Mouse (Mus musculus) kidney, embryonic 14.5 days (tissue): Measurements from ENCODE around the gene Pde10a. TPM values are rescaled to one million over a fixed set of nuclear protein-coding genes. Genes with fewer than 3 reads are reported as not detected.

ENCODE experiments used
- ATAC-seq: fragments of 200-750 bp; cut with Nextera tagmentation; 2 replicates; pipeline ENCODE4 v1.8.0; 2017; ENCODE audit warnings: moderate number of reproducible peaks, mild to moderate bottlenecking, moderate TSS enrichment, moderate library complexity; ENCODE audit not compliant: low FRiP score, low TSS enrichment
- H3K27ac ChIP-seq: fragments of 300-500 bp; sonication (generic); 2 replicates; pipeline ENCODE4 v1.5.1; 2014; ENCODE audit warnings: low read depth, mild to moderate bottlenecking, low read length, moderate library complexity, mixed read lengths
- H3K27me3 ChIP-seq: fragments of 300-500 bp; sonication (generic); 2 replicates; pipeline ENCODE4 v1.6.1; 2014; ENCODE audit warnings: mild to moderate bottlenecking, low read length; ENCODE audit not compliant: control insufficient read depth, insufficient read depth
- H3K36me3 ChIP-seq: fragments of 300-500 bp; sonication (generic); 2 replicates; pipeline ENCODE4 v1.6.1; 2014; ENCODE audit warnings: low read length, mixed read lengths; ENCODE audit not compliant: control insufficient read depth, insufficient read depth
- H3K4me1 ChIP-seq: fragments of 300-500 bp; sonication (generic); 2 replicates; pipeline ENCODE4 v1.6.1; 2014; ENCODE audit warnings: low read length, mixed read lengths; ENCODE audit not compliant: control insufficient read depth, insufficient read depth
- H3K4me2 ChIP-seq: fragments of 300-500 bp; sonication (generic); replicated peaks from 2 replicates; pipeline ENCODE4 v1.6.1; 2014; ENCODE audit warnings: low read depth, mild to moderate bottlenecking, low read length
- H3K4me3 ChIP-seq: fragments of 300-500 bp; sonication (generic); 2 replicates; pipeline ENCODE4 v1.5.1; 2014; ENCODE audit warnings: mild to moderate bottlenecking, low read length
- H3K9ac ChIP-seq: fragments of 300-500 bp; sonication (generic); 2 replicates; pipeline ENCODE4 v1.6.1; 2014; ENCODE audit warnings: low read depth, mild to moderate bottlenecking, low read length, moderate library complexity
- H3K9me3 ChIP-seq: fragments of 300-500 bp; sonication (generic); 2 replicates; pipeline ENCODE4 v1.6.1; 2016; ENCODE audit warnings: low read length; ENCODE audit not compliant: control insufficient read depth
- WGBS: fragments of 180-500 bp; shearing (Covaris S2); extraction: QIAGEN DNeasy Blood & Tissue Kit; methylation state at CpG from one replicate; pipeline ENCODE4 v1.1.7; 2014; 5-methylcytosine and 5-hydroxymethylcytosine counted together
- polyA plus RNA-seq: library from polyadenylated mRNA; unstranded; fragments of >200 nt; fragmentation: Nextera tagmentation; extraction: Ambion mirVana; gene quantifications from 2 replicates; pipeline ENCODE4 v1.2.1, GENCODE M21; 2014

Gene Pde10a
- polyA plus RNA-seq, 1 experiment from 2014 or later = 2.3 TPM

- Histone ChIP-seq H3K27me3 (no peaks in the 10 kb centered on the region), H3K4me1 (no peaks in the 10 kb centered on the region), H3K4me3 (no peak overlapping the region), H3K9me3 (no peaks in the 10 kb centered on the region), H3K4me2 (no peak overlapping the region), H3K27ac (no peak overlapping the region), H3K36me3 (no peaks in the 10 kb centered on the region), H3K9ac (no peak overlapping the region)
- 88% methylated on average over 4 of the region's 4 CpGs for WGBS
- no peak for ATAC-seq
These were observed 31.7 kb upstream of the Pde10a start for GRCm38 (mm10) chr17:8493461-8493860.

GRCm38 (mm10) chr17:8498151-8498550, 27.0 kb upstream of the Pde10a start:
- H3K27me3 ChIP-seq = no peaks in the 10 kb centered on the region
- no peak overlapping the region for H3K4me3 ChIP-seq
- H3K4me1 ChIP-seq = no peaks in the 10 kb centered on the region
- ATAC-seq = no peak
- no peak overlapping the region for H3K27ac ChIP-seq
- H3K36me3 ChIP-seq = no peaks in the 10 kb centered on the region
- WGBS = 91% methylated on average over 1 of the region's 1 CpGs
- no peak overlapping the region for H3K9ac ChIP-seq
- no peaks in the 10 kb centered on the region for H3K9me3 ChIP-seq
- no peak overlapping the region for H3K4me2 ChIP-seq

GRCm38 (mm10) chr17:8498655-8499054, 26.5 kb upstream of the Pde10a start:
- Histone ChIP-seq H3K36me3 (no peaks in the 10 kb centered on the region), H3K9me3 (no peaks in the 10 kb centered on the region), H3K27me3 (no peaks in the 10 kb centered on the region), H3K4me2 (no peak overlapping the region), H3K27ac (no peak overlapping the region), H3K4me1 (no peaks in the 10 kb centered on the region), H3K4me3 (no peak overlapping the region), H3K9ac (no peak overlapping the region)
- 40% methylated on average over 5 of the region's 5 CpGs for WGBS
- ATAC-seq = no peak

GRCm38 (mm10) chr17:8499564-8500117, 25.5 kb upstream of the Pde10a start:
- Histone ChIP-seq H3K27me3 (no peaks in the 10 kb centered on the region), H3K36me3 (no peaks in the 10 kb centered on the region), H3K27ac (no peak overlapping the region), H3K4me3 (no peak overlapping the region), H3K9ac (no peak overlapping the region), H3K4me2 (no peak overlapping the region), H3K4me1 (no peaks in the 10 kb centered on the region), H3K9me3 (no peaks in the 10 kb centered on the region)
- WGBS = 80% methylated on average over 4 of the region's 4 CpGs
- no peak for ATAC-seq

- Histone ChIP-seq H3K9ac (no peak overlapping the region), H3K27me3 (peaks cover 6% of the 10 kb centered on the region; the same call in 1 of the 2 replicates), H3K4me2 (no peak overlapping the region), H3K4me1 (peaks cover 20% of the 10 kb centered on the region), H3K36me3 (no peaks in the 10 kb centered on the region), H3K27ac (no peak overlapping the region), H3K4me3 (no peak overlapping the region), H3K9me3 (no peaks in the 10 kb centered on the region)
- no peak for ATAC-seq
- WGBS = 90% methylated on average over 3 of the region's 3 CpGs
These were observed 20.8 kb upstream of the Pde10a start for GRCm38 (mm10) chr17:8504381-8504780.

GRCm38 (mm10) chr17:8505669-8506426, 19.3 kb upstream of the Pde10a start:
- H3K27ac ChIP-seq = no peak overlapping the region
- H3K9ac ChIP-seq = peak overlapping the region; percentile 37; the same call in 1 of the 2 replicates
- H3K27me3 ChIP-seq = peaks cover 6% of the 10 kb centered on the region; the same call in 1 of the 2 replicates
- 2% methylated on average over 20 of the region's 20 CpGs for WGBS
- H3K4me2 ChIP-seq = peak overlapping the region; percentile 59
- H3K4me3 ChIP-seq = peak overlapping the region; percentile 25
- H3K36me3 ChIP-seq = no peaks in the 10 kb centered on the region
- H3K9me3 ChIP-seq = no peaks in the 10 kb centered on the region
- peak; percentile 62 for ATAC-seq
- H3K4me1 ChIP-seq = peaks cover 20% of the 10 kb centered on the region

GRCm38 (mm10) chr17:8506726-8507125, 18.4 kb upstream of the Pde10a start:
- Histone ChIP-seq H3K4me1 (peaks cover 20% of the 10 kb centered on the region), H3K36me3 (no peaks in the 10 kb centered on the region), H3K9ac (no peak overlapping the region), H3K4me3 (no peak overlapping the region), H3K27me3 (peaks cover 6% of the 10 kb centered on the region; the same call in 1 of the 2 replicates), H3K27ac (no peak overlapping the region), H3K9me3 (no peaks in the 10 kb centered on the region), H3K4me2 (no peak overlapping the region)
- ATAC-seq = no peak
- WGBS = 49% methylated on average over 6 of the region's 6 CpGs

GRCm38 (mm10) chr17:8507654-8508053, 17.5 kb upstream of the Pde10a start:
- Histone ChIP-seq H3K9me3 (no peaks in the 10 kb centered on the region), H3K27me3 (peaks cover 6% of the 10 kb centered on the region; the same call in 1 of the 2 replicates), H3K27ac (no peak overlapping the region), H3K9ac (no peak overlapping the region), H3K4me2 (peak overlapping the region; percentile 38; the same call in 1 of the 2 replicates), H3K36me3 (no peaks in the 10 kb centered on the region), H3K4me3 (no peak overlapping the region), H3K4me1 (peaks cover 20% of the 10 kb centered on the region)
- no peak for ATAC-seq
- 1% methylated on average over 3 of the region's 3 CpGs for WGBS
